Mouse (Mus musculus): Measurements from ENCODE around the gene Trim37. TPM values are rescaled to one million over a fixed set of nuclear protein-coding genes. Genes with fewer than 3 reads are reported as not detected.
A peak's percentile ranks its signal among the peaks of the same experiment; 100 is the strongest.

Gene Trim37
- polyA plus RNA-seq, 1 experiment from 2014 or later: 7.7 TPM

GRCm38 (mm10) chr11:87246724-87247493, 120.0 kb downstream of the Trim37 start:
- Histone ChIP-seq H3K4me2 (replicated peaks; ENCODE audit: low read depth) (no peak overlapping the region), H3K4me3 (ENCODE audit: low read depth, low read length) (no peak overlapping the region), H3K9ac (ENCODE audit: low read depth, low read length) (no peak overlapping the region), H3K27ac (ENCODE audit: low read depth, low read length) (no peak overlapping the region), H3K27me3 (replicated peaks; ENCODE audit: control insufficient read depth, insufficient read depth, low read length) (no peaks in the 10 kb centered on the region), H3K36me3 (ENCODE audit: control insufficient read depth, insufficient read depth) (no peaks in the 10 kb centered on the region), H3K4me1 (replicated peaks; ENCODE audit: control insufficient read depth, insufficient read depth, low read length) (no peaks in the 10 kb centered on the region), H3K9me3 (ENCODE audit: control insufficient read depth) (no peaks in the 10 kb centered on the region)
- peak; percentile 41 for TF ChIP-seq CTCF (IDR thresholded peaks at IDR 0.05; ENCODE audit: low read depth)
- 63% methylated on average over 9 of the region's 9 CpGs for WGBS
- ATAC-seq: no peak

GRCm38 (mm10) chr11:87247494-87247866, 120.6 kb downstream of the Trim37 start:
- WGBS: 73% methylated on average over 5 of the region's 5 CpGs
- no peak for ATAC-seq
- no peak overlapping the region for H3K9ac ChIP-seq (ENCODE audit: low read depth, low read length)
- H3K4me2 ChIP-seq (replicated peaks; ENCODE audit: low read depth): no peak overlapping the region
- no peaks in the 10 kb centered on the region; the same call in 1 of the 2 replicates for H3K36me3 ChIP-seq (ENCODE audit: control insufficient read depth, insufficient read depth)
- no peaks in the 10 kb centered on the region for H3K4me1 ChIP-seq (replicated peaks; ENCODE audit: control insufficient read depth, insufficient read depth, low read length)
- no peak for TF ChIP-seq CTCF (IDR thresholded peaks at IDR 0.05; ENCODE audit: low read depth)
- H3K9me3 ChIP-seq (ENCODE audit: control insufficient read depth): no peaks in the 10 kb centered on the region
- H3K27me3 ChIP-seq (replicated peaks; ENCODE audit: control insufficient read depth, insufficient read depth, low read length): no peaks in the 10 kb centered on the region
- no peak overlapping the region for H3K4me3 ChIP-seq (ENCODE audit: low read depth, low read length)
- H3K27ac ChIP-seq (ENCODE audit: low read depth, low read length): no peak overlapping the region

- no peaks in the 10 kb centered on the region; the same call in 1 of the 2 replicates for H3K36me3 ChIP-seq (ENCODE audit: control insufficient read depth, insufficient read depth)
- no peaks in the 10 kb centered on the region for H3K27me3 ChIP-seq (replicated peaks; ENCODE audit: control insufficient read depth, insufficient read depth, low read length)
- whole genome bisulfite sequencing: 87% methylated on average over 6 of the region's 6 CpGs
- no peak overlapping the region for H3K4me3 ChIP-seq (ENCODE audit: low read depth, low read length)
- TF ChIP-seq CTCF (IDR thresholded peaks at IDR 0.05; ENCODE audit: low read depth): no peak
- no peak for ATAC-seq
- H3K9me3 ChIP-seq (ENCODE audit: control insufficient read depth): no peaks in the 10 kb centered on the region
- H3K4me2 ChIP-seq (replicated peaks; ENCODE audit: low read depth): no peak overlapping the region
- H3K9ac ChIP-seq (ENCODE audit: low read depth, low read length): no peak overlapping the region
- H3K4me1 ChIP-seq (replicated peaks; ENCODE audit: control insufficient read depth, insufficient read depth, low read length): no peaks in the 10 kb centered on the region
- no peak overlapping the region for H3K27ac ChIP-seq (ENCODE audit: low read depth, low read length)
These were observed 123.3 kb downstream of the Trim37 start for GRCm38 (mm10) chr11:87250132-87250531.

- Histone ChIP-seq H3K4me2 (replicated peaks; ENCODE audit: low read depth) (no peak overlapping the region), H3K36me3 (ENCODE audit: control insufficient read depth, insufficient read depth) (no peaks in the 10 kb centered on the region; the same call in 1 of the 2 replicates), H3K9ac (ENCODE audit: low read depth, low read length) (no peak overlapping the region), H3K9me3 (ENCODE audit: control insufficient read depth) (no peaks in the 10 kb centered on the region), H3K4me1 (replicated peaks; ENCODE audit: control insufficient read depth, insufficient read depth, low read length) (no peaks in the 10 kb centered on the region), H3K27ac (ENCODE audit: low read depth, low read length) (no peak overlapping the region), H3K4me3 (ENCODE audit: low read depth, low read length) (no peak overlapping the region), H3K27me3 (replicated peaks; ENCODE audit: control insufficient read depth, insufficient read depth, low read length) (no peaks in the 10 kb centered on the region)
- TF ChIP-seq CTCF (IDR thresholded peaks at IDR 0.05; ENCODE audit: low read depth): no peak
- no peak for ATAC-seq
- 92% methylated on average over 6 of the region's 6 CpGs for WGBS
These were observed 126.4 kb downstream of the Trim37 start for GRCm38 (mm10) chr11:87253294-87253693.

- ATAC-seq: no peak
- no peak overlapping the region for H3K4me2 ChIP-seq (replicated peaks; ENCODE audit: low read depth)
- no peaks in the 10 kb centered on the region for H3K27me3 ChIP-seq (replicated peaks; ENCODE audit: control insufficient read depth, insufficient read depth, low read length)
- H3K9ac ChIP-seq (ENCODE audit: low read depth, low read length): no peak overlapping the region
- H3K9me3 ChIP-seq (ENCODE audit: control insufficient read depth): no peaks in the 10 kb centered on the region
- no peak overlapping the region for H3K4me3 ChIP-seq (ENCODE audit: low read depth, low read length)
- no peak overlapping the region for H3K27ac ChIP-seq (ENCODE audit: low read depth, low read length)
- no peak for TF ChIP-seq CTCF (IDR thresholded peaks at IDR 0.05; ENCODE audit: low read depth)
- H3K36me3 ChIP-seq (ENCODE audit: control insufficient read depth, insufficient read depth): no peaks in the 10 kb centered on the region; the same call in 1 of the 2 replicates
- H3K4me1 ChIP-seq (replicated peaks; ENCODE audit: control insufficient read depth, insufficient read depth, low read length): no peaks in the 10 kb centered on the region
- 48% methylated on average over 5 of the region's 5 CpGs for WGBS
These were observed 127.3 kb downstream of the Trim37 start for GRCm38 (mm10) chr11:87254149-87254548.

GRCm38 (mm10) chr11:87257282-87257681, 130.4 kb downstream of the Trim37 start:
- H3K4me1 ChIP-seq (replicated peaks; ENCODE audit: control insufficient read depth, insufficient read depth, low read length): no peaks in the 10 kb centered on the region
- no peak overlapping the region for H3K9ac ChIP-seq (ENCODE audit: low read depth, low read length)
- no peaks in the 10 kb centered on the region for H3K27me3 ChIP-seq (replicated peaks; ENCODE audit: control insufficient read depth, insufficient read depth, low read length)
- no peak overlapping the region for H3K4me2 ChIP-seq (replicated peaks; ENCODE audit: low read depth)
- no peak overlapping the region for H3K27ac ChIP-seq (ENCODE audit: low read depth, low read length)
- no peaks in the 10 kb centered on the region for H3K9me3 ChIP-seq (ENCODE audit: control insufficient read depth)
- no peak overlapping the region for H3K4me3 ChIP-seq (ENCODE audit: low read depth, low read length)
- no peak for ATAC-seq
- no peaks in the 10 kb centered on the region for H3K36me3 ChIP-seq (ENCODE audit: control insufficient read depth, insufficient read depth)
- WGBS: 88% methylated on average over 5 of the region's 5 CpGs
- TF ChIP-seq CTCF (IDR thresholded peaks at IDR 0.05; ENCODE audit: low read depth): no peak
